Mouse (Mus musculus): ENCODE data around the gene Gsto1. TPM values are rescaled to one million over a fixed set of nuclear protein-coding genes. Genes with fewer than 3 reads are reported as not detected.

The Gsto1 gene
- polyA plus RNA-seq, 1 experiment from 2014 or later = 108 TPM

GRCm38 (mm10) chr19:47900558-47900957 lies 45.8 kb downstream of the Gsto1 start:
- no peaks in the 10 kb centered on the region for H3K9me3 ChIP-seq
- WGBS = 88% methylated on average over 10 of the region's 10 CpGs
- no peak overlapping the region for H3K4me2 ChIP-seq (replicated peaks)
- H3K27ac ChIP-seq = no peak overlapping the region
- no peaks in the 10 kb centered on the region for H3K27me3 ChIP-seq (replicated peaks)
- no peak overlapping the region for H3K9ac ChIP-seq
- peaks cover 11% of the 10 kb centered on the region for H3K4me1 ChIP-seq
- H3K4me3 ChIP-seq = no peak overlapping the region
- peaks cover 24% of the 10 kb centered on the region for H3K36me3 ChIP-seq
- ATAC-seq (ENCODE audit: low FRiP score, low read depth) = no peak

- H3K4me1 ChIP-seq = peaks cover 11% of the 10 kb centered on the region
- H3K27ac ChIP-seq = no peak overlapping the region
- peaks cover 4% of the 10 kb centered on the region for H3K36me3 ChIP-seq
- H3K9ac ChIP-seq = no peak overlapping the region
- ATAC-seq (ENCODE audit: low FRiP score, low read depth) = no peak
- 74% methylated on average over 13 of the region's 13 CpGs for WGBS
- H3K27me3 ChIP-seq (replicated peaks) = no peaks in the 10 kb centered on the region
- H3K9me3 ChIP-seq = no peaks in the 10 kb centered on the region
- no peak overlapping the region for H3K4me3 ChIP-seq
- H3K4me2 ChIP-seq (replicated peaks) = no peak overlapping the region
Measured at GRCm38 (mm10) chr19:47902316-47903201, 47.8 kb downstream of the Gsto1 start.

- 60% methylated on average over 4 of the region's 4 CpGs for WGBS
- H3K9ac ChIP-seq = no peak overlapping the region
- no peaks in the 10 kb centered on the region for H3K36me3 ChIP-seq
- no peaks in the 10 kb centered on the region for H3K27me3 ChIP-seq (replicated peaks)
- no peak overlapping the region for H3K4me3 ChIP-seq
- H3K4me2 ChIP-seq (replicated peaks) = no peak overlapping the region
- peaks cover 16% of the 10 kb centered on the region for H3K4me1 ChIP-seq
- H3K9me3 ChIP-seq = no peaks in the 10 kb centered on the region
- no peak overlapping the region for H3K27ac ChIP-seq
- ATAC-seq (ENCODE audit: low FRiP score, low read depth) = no peak; the same call in 1 of the 2 replicates
Measured at GRCm38 (mm10) chr19:47903679-47904078, 48.9 kb downstream of the Gsto1 start.

- H3K36me3 ChIP-seq = no peaks in the 10 kb centered on the region
- H3K4me2 ChIP-seq (replicated peaks) = no peak overlapping the region
- H3K4me3 ChIP-seq = no peak overlapping the region
- no peak overlapping the region for H3K27ac ChIP-seq
- ATAC-seq (ENCODE audit: low FRiP score, low read depth) = no peak
- H3K9me3 ChIP-seq = no peaks in the 10 kb centered on the region
- H3K9ac ChIP-seq = no peak overlapping the region
- no peaks in the 10 kb centered on the region for H3K27me3 ChIP-seq (replicated peaks)
- peaks cover 30% of the 10 kb centered on the region for H3K4me1 ChIP-seq
- 87% methylated on average over 4 of the region's 4 CpGs for whole genome bisulfite sequencing
Measured at GRCm38 (mm10) chr19:47905081-47905480, 50.3 kb downstream of the Gsto1 start.

GRCm38 (mm10) chr19:47905603-47906002 lies 50.8 kb downstream of the Gsto1 start:
- 92% methylated on average over 5 of the region's 5 CpGs for WGBS

GRCm38 (mm10) chr19:47907596-47907995 lies 52.8 kb downstream of the Gsto1 start:
- Histone ChIP-seq H3K36me3 (peaks cover 3% of the 10 kb centered on the region; the same call in 1 of the 2 replicates), H3K4me1 (peaks cover 38% of the 10 kb centered on the region), H3K27ac (no peak overlapping the region), H3K9ac (no peak overlapping the region), H3K4me3 (no peak overlapping the region), H3K4me2 (replicated peaks) (no peak overlapping the region), H3K27me3 (replicated peaks) (no peaks in the 10 kb centered on the region), H3K9me3 (no peaks in the 10 kb centered on the region)
- no peak for ATAC-seq (ENCODE audit: low FRiP score, low read depth)
- WGBS = 94% methylated on average over 9 of the region's 9 CpGs

More at GRCm38 (mm10) chr19:47905603-47906002, 50.8 kb downstream of the Gsto1 start:
- H3K4me2 ChIP-seq (replicated peaks) = no peak overlapping the region
- no peaks in the 10 kb centered on the region for H3K36me3 ChIP-seq
- H3K4me3 ChIP-seq = no peak overlapping the region
- no peaks in the 10 kb centered on the region for H3K27me3 ChIP-seq (replicated peaks)
- H3K9ac ChIP-seq = no peak overlapping the region
- no peak for ATAC-seq (ENCODE audit: low FRiP score, low read depth)
- H3K27ac ChIP-seq = no peak overlapping the region
- H3K4me1 ChIP-seq = peaks cover 34% of the 10 kb centered on the region
- H3K9me3 ChIP-seq = no peaks in the 10 kb centered on the region

- no peak overlapping the region for H3K4me3 ChIP-seq
- peaks cover 30% of the 10 kb centered on the region for H3K4me1 ChIP-seq
- peak overlapping the region; percentile 85; the same call in 1 of the 2 replicates for H3K27ac ChIP-seq
- H3K27me3 ChIP-seq (replicated peaks) = no peaks in the 10 kb centered on the region
- 27% methylated on average over 6 of the region's 6 CpGs for WGBS
- peak overlapping the region; percentile 59; the same call in 1 of the 2 replicates for H3K9ac ChIP-seq
- H3K4me2 ChIP-seq (replicated peaks) = peak overlapping the region; percentile 61
- peak; percentile 28 for ATAC-seq (ENCODE audit: low FRiP score, low read depth)
- H3K36me3 ChIP-seq = peaks cover 3% of the 10 kb centered on the region; the same call in 1 of the 2 replicates
- H3K9me3 ChIP-seq = no peaks in the 10 kb centered on the region
Measured at GRCm38 (mm10) chr19:47908961-47909371, 54.2 kb downstream of the Gsto1 start.

- peak overlapping the region; percentile 61 for H3K4me2 ChIP-seq (replicated peaks)
- peaks cover 30% of the 10 kb centered on the region for H3K4me1 ChIP-seq
- peak overlapping the region; percentile 85 for H3K27ac ChIP-seq
- no peaks in the 10 kb centered on the region for H3K9me3 ChIP-seq
- H3K9ac ChIP-seq = peak overlapping the region; percentile 59
- WGBS = 2% methylated on average over 10 of the region's 10 CpGs
- H3K27me3 ChIP-seq (replicated peaks) = no peaks in the 10 kb centered on the region
- ATAC-seq (ENCODE audit: low FRiP score, low read depth) = peak; percentile 81
- peak overlapping the region; percentile 19; the same call in 1 of the 2 replicates for H3K4me3 ChIP-seq
- peaks cover 3% of the 10 kb centered on the region; the same call in 1 of the 2 replicates for H3K36me3 ChIP-seq
Measured at GRCm38 (mm10) chr19:47909387-47910116, 54.8 kb downstream of the Gsto1 start.

- no peak for ATAC-seq (ENCODE audit: low FRiP score, low read depth)
- no peaks in the 10 kb centered on the region for H3K27me3 ChIP-seq (replicated peaks)
- WGBS = 54% methylated on average over 3 of the region's 4 CpGs
- H3K36me3 ChIP-seq = peaks cover 3% of the 10 kb centered on the region; the same call in 1 of the 2 replicates
- no peak overlapping the region for H3K4me3 ChIP-seq
- H3K4me2 ChIP-seq (replicated peaks) = peak overlapping the region; percentile 61
- H3K9me3 ChIP-seq = no peaks in the 10 kb centered on the region
- H3K9ac ChIP-seq = peak overlapping the region; percentile 59; the same call in 1 of the 2 replicates
- H3K4me1 ChIP-seq = peaks cover 30% of the 10 kb centered on the region
- peak overlapping the region; percentile 85; the same call in 1 of the 2 replicates for H3K27ac ChIP-seq
Measured at GRCm38 (mm10) chr19:47910117-47910618, 55.4 kb downstream of the Gsto1 start.

- Histone ChIP-seq H3K4me1 (peaks cover 26% of the 10 kb centered on the region), H3K4me2 (replicated peaks) (no peak overlapping the region), H3K27me3 (replicated peaks) (no peaks in the 10 kb centered on the region), H3K27ac (no peak overlapping the region), H3K36me3 (peaks cover 3% of the 10 kb centered on the region; the same call in 1 of the 2 replicates), H3K9ac (no peak overlapping the region), H3K9me3 (no peaks in the 10 kb centered on the region), H3K4me3 (no peak overlapping the region)
- 94% methylated on average over 4 of the region's 4 CpGs for WGBS
- ATAC-seq (ENCODE audit: low FRiP score, low read depth) = no peak
Measured at GRCm38 (mm10) chr19:47910751-47911150, 56.0 kb downstream of the Gsto1 start.

- WGBS = 61% methylated on average over 7 of the region's 7 CpGs
- Histone ChIP-seq H3K9me3 (no peaks in the 10 kb centered on the region), H3K27me3 (replicated peaks) (no peaks in the 10 kb centered on the region), H3K9ac (no peak overlapping the region), H3K27ac (no peak overlapping the region), H3K4me3 (no peak overlapping the region), H3K4me2 (replicated peaks) (no peak overlapping the region), H3K4me1 (peaks cover 41% of the 10 kb centered on the region), H3K36me3 (peaks cover 3% of the 10 kb centered on the region; the same call in 1 of the 2 replicates)
- ATAC-seq (ENCODE audit: low FRiP score, low read depth) = no peak
Measured at GRCm38 (mm10) chr19:47913344-47913743, 58.6 kb downstream of the Gsto1 start.

- no peak for ATAC-seq (ENCODE audit: low FRiP score, low read depth)
- Histone ChIP-seq H3K4me2 (replicated peaks) (no peak overlapping the region), H3K36me3 (peaks cover 3% of the 10 kb centered on the region; the same call in 1 of the 2 replicates), H3K27me3 (replicated peaks) (no peaks in the 10 kb centered on the region), H3K9ac (no peak overlapping the region), H3K4me3 (no peak overlapping the region), H3K4me1 (peaks cover 36% of the 10 kb centered on the region), H3K9me3 (no peaks in the 10 kb centered on the region), H3K27ac (no peak overlapping the region)
- WGBS = 92% methylated on average over 4 of the region's 4 CpGs
Measured at GRCm38 (mm10) chr19:47914191-47914590, 59.4 kb downstream of the Gsto1 start.
